Mouse (Mus musculus) midbrain, embryonic 15.5 days (tissue): ENCODE data around the gene Scfd2. TPM values are rescaled to one million over a fixed set of nuclear protein-coding genes. Genes with fewer than 3 reads are reported as not detected.

Source experiments
- ATAC-seq: fragments of 200-750 bp; cut with Nextera tagmentation; replicated peaks from 2 replicates; pipeline ENCODE4 v1.8.0; 2017; ENCODE audit warnings: moderate TSS enrichment
- H3K27ac ChIP-seq: fragments of 300-500 bp; sonication (generic); 2 replicates; pipeline ENCODE4 v1.5.1; 2015; ENCODE audit warnings: mild to moderate bottlenecking, inconsistent platforms
- H3K27me3 ChIP-seq: fragments of 300-500 bp; sonication (generic); replicated peaks from 2 replicates; pipeline ENCODE4 v1.6.1; 2015; ENCODE audit warnings: inconsistent platforms
- H3K36me3 ChIP-seq: fragments of 300-500 bp; sonication (generic); replicated peaks from 2 replicates; pipeline ENCODE4 v1.6.1; 2015; ENCODE audit warnings: inconsistent platforms
- H3K4me1 ChIP-seq: fragments of 300-500 bp; sonication (generic); 2 replicates; pipeline ENCODE4 v1.6.1; 2015; ENCODE audit warnings: inconsistent platforms
- H3K4me2 ChIP-seq: fragments of 300-500 bp; sonication (generic); 2 replicates; pipeline ENCODE4 v1.6.1; 2015; ENCODE audit warnings: inconsistent platforms, mild to moderate bottlenecking, moderate library complexity
- H3K4me3 ChIP-seq: fragments of 300-500 bp; sonication (generic); 2 replicates; pipeline ENCODE4 v1.5.1; 2015; ENCODE audit warnings: mild to moderate bottlenecking, inconsistent platforms
- H3K9ac ChIP-seq: fragments of 300-500 bp; sonication (generic); 2 replicates; pipeline ENCODE4 v1.6.1; 2015; ENCODE audit warnings: mild to moderate bottlenecking, inconsistent platforms
- H3K9me3 ChIP-seq: fragments of 300-500 bp; sonication (generic); 2 replicates; pipeline ENCODE4 v1.6.1; 2016; ENCODE audit warnings: inconsistent platforms
- WGBS: fragments of 180-500 bp; shearing (Covaris S2); methylation state at CpG from one replicate; pipeline ENCODE4 v1.1.7; 2015; ENCODE audit warnings: mixed read lengths; 5-methylcytosine and 5-hydroxymethylcytosine counted together
- polyA plus RNA-seq: library from polyadenylated mRNA; unstranded; fragments of >200 nt; fragmentation: Nextera tagmentation; extraction: Ambion mirVana; gene quantifications from 2 replicates; pipeline ENCODE4 v1.2.1, GENCODE M21; 2015

The Scfd2 gene
- polyA plus RNA-seq, 1 experiment from 2014 or later, result 20.0 TPM

GRCm38 (mm10) chr5:74164547-74164946 is 367.0 kb downstream of the Scfd2 start:
- no peak overlapping the region for H3K4me3 ChIP-seq
- H3K9me3 ChIP-seq, result no peaks in the 10 kb centered on the region
- H3K36me3 ChIP-seq, result no peaks in the 10 kb centered on the region
- peaks cover 12% of the 10 kb centered on the region for H3K4me1 ChIP-seq
- H3K27me3 ChIP-seq, result no peaks in the 10 kb centered on the region
- no peak overlapping the region for H3K9ac ChIP-seq
- WGBS, result 88% methylated on average over 7 of the region's 7 CpGs
- no peak overlapping the region for H3K4me2 ChIP-seq
- no peak overlapping the region for H3K27ac ChIP-seq
- no peak for ATAC-seq

GRCm38 (mm10) chr5:74163141-74163540 is 368.4 kb downstream of the Scfd2 start:
- Histone ChIP-seq H3K4me2 (no peak overlapping the region), H3K27me3 (no peaks in the 10 kb centered on the region)
- 78% methylated on average over 6 of the region's 6 CpGs for WGBS

GRCm38 (mm10) chr5:74162013-74162412 is 369.5 kb downstream of the Scfd2 start:
- H3K36me3 ChIP-seq, result no peaks in the 10 kb centered on the region
- WGBS, result 34% methylated on average over 3 of the region's 3 CpGs
- no peaks in the 10 kb centered on the region for H3K9me3 ChIP-seq
- no peak overlapping the region; the same call in 1 of the 2 replicates for H3K9ac ChIP-seq
- H3K4me3 ChIP-seq, result 0 out of 2 replicates have a peak overlapping the region, but pooled peaks have one; percentile 12
- peaks cover 12% of the 10 kb centered on the region for H3K4me1 ChIP-seq
- H3K27ac ChIP-seq, result no peak overlapping the region
- no peak for ATAC-seq
- H3K27me3 ChIP-seq, result no peaks in the 10 kb centered on the region
- peak overlapping the region; percentile 46 for H3K4me2 ChIP-seq

More at GRCm38 (mm10) chr5:74163141-74163540, 368.4 kb downstream of the Scfd2 start:
- Histone ChIP-seq H3K4me1 (peaks cover 12% of the 10 kb centered on the region), H3K9me3 (no peaks in the 10 kb centered on the region), H3K27ac (no peak overlapping the region), H3K36me3 (no peaks in the 10 kb centered on the region), H3K9ac (no peak overlapping the region), H3K4me3 (no peak overlapping the region)
- ATAC-seq, result no peak

- Histone ChIP-seq H3K9me3 (no peaks in the 10 kb centered on the region), H3K27me3 (no peaks in the 10 kb centered on the region), H3K4me1 (peaks cover 12% of the 10 kb centered on the region), H3K4me3 (0 out of 2 replicates have a peak overlapping the region, but pooled peaks have one; percentile 12), H3K27ac (peak overlapping the region; percentile 26; the same call in 1 of the 2 replicates), H3K36me3 (no peaks in the 10 kb centered on the region), H3K9ac (peak overlapping the region; percentile 11; the same call in 1 of the 2 replicates), H3K4me2 (peak overlapping the region; percentile 46)
- peak; percentile 48; the same call in 1 of the 2 replicates for ATAC-seq
- 16% methylated on average over 15 of the region's 15 CpGs for WGBS
These were observed 370.1 kb downstream of the Scfd2 start for GRCm38 (mm10) chr5:74161297-74161926.

GRCm38 (mm10) chr5:74160349-74160748 is 371.2 kb downstream of the Scfd2 start:
- Histone ChIP-seq H3K4me3 (no peak overlapping the region), H3K4me2 (no peak overlapping the region), H3K27me3 (no peaks in the 10 kb centered on the region), H3K4me1 (peaks cover 12% of the 10 kb centered on the region), H3K36me3 (no peaks in the 10 kb centered on the region), H3K27ac (no peak overlapping the region), H3K9ac (no peak overlapping the region), H3K9me3 (no peaks in the 10 kb centered on the region)
- 76% methylated on average over 4 of the region's 4 CpGs for WGBS
- ATAC-seq, result no peak

GRCm38 (mm10) chr5:74159906-74160305 is 371.7 kb downstream of the Scfd2 start:
- no peaks in the 10 kb centered on the region for H3K36me3 ChIP-seq
- WGBS, result 76% methylated on average over 7 of the region's 7 CpGs
- ATAC-seq, result no peak
- no peaks in the 10 kb centered on the region for H3K9me3 ChIP-seq
- H3K4me3 ChIP-seq, result no peak overlapping the region
- H3K4me2 ChIP-seq, result no peak overlapping the region
- no peak overlapping the region for H3K9ac ChIP-seq
- peaks cover 12% of the 10 kb centered on the region for H3K4me1 ChIP-seq
- H3K27me3 ChIP-seq, result no peaks in the 10 kb centered on the region
- no peak overlapping the region for H3K27ac ChIP-seq

GRCm38 (mm10) chr5:74158929-74159632 is 372.5 kb downstream of the Scfd2 start:
- 89% methylated on average over 6 of the region's 6 CpGs for WGBS
- H3K36me3 ChIP-seq, result no peaks in the 10 kb centered on the region
- no peak overlapping the region for H3K9ac ChIP-seq
- H3K27ac ChIP-seq, result no peak overlapping the region
- no peaks in the 10 kb centered on the region for H3K27me3 ChIP-seq
- H3K4me2 ChIP-seq, result no peak overlapping the region
- H3K4me3 ChIP-seq, result no peak overlapping the region
- H3K9me3 ChIP-seq, result no peaks in the 10 kb centered on the region
- H3K4me1 ChIP-seq, result peaks cover 12% of the 10 kb centered on the region
- ATAC-seq, result no peak

- Histone ChIP-seq H3K4me1 (no peaks in the 10 kb centered on the region), H3K4me2 (no peak overlapping the region), H3K36me3 (no peaks in the 10 kb centered on the region), H3K27ac (no peak overlapping the region), H3K9me3 (no peaks in the 10 kb centered on the region), H3K9ac (no peak overlapping the region), H3K27me3 (no peaks in the 10 kb centered on the region), H3K4me3 (no peak overlapping the region)
- ATAC-seq, result no peak
- 72% methylated on average over 7 of the region's 7 CpGs for WGBS
These were observed 375.7 kb downstream of the Scfd2 start for GRCm38 (mm10) chr5:74155860-74156351.

Other genes starting within 250 kb of the Scfd2 start
- 70.5 and 78.0 TPM in 2 replicates for gene Fip1l1, start 3.7 kb upstream of the Scfd2 start, polyA plus RNA-seq
- 11.8 and 15.8 TPM in 2 replicates for gene Lnx1, start 171.2 kb upstream of the Scfd2 start, polyA plus RNA-seq